Comparison of ENCODE assay signal across 8 mouse cellular contexts in genomic region chr16:76341636-76342035, GRCm38 (mm10). TPM values are rescaled to one million over a fixed set of nuclear protein-coding genes. Genes with fewer than 3 reads are reported as not detected.
DNase-seq lines count a peak whose midpoint lies in the region; TF ChIP-seq lines count a peak whose summit lies in the region.

No protein-coding gene starts in this region.

- no peak overlapping the region for H3K4me3 ChIP-seq in gastrocnemius, adult 2 months
- H3K4me3 ChIP-seq in macrophage (ENCODE audit: inconsistent target), result no peak overlapping the region

- intact Hi-C loops in gastrocnemius, adult 2 months (cut with DNase I), result no loop called here
- intact Hi-C loops in heart, postnatal 36 days (cut with DNase I), result no loop called here

- peak; percentile 65 for DNase-seq in gastrocnemius, adult 2 months
- no peak for DNase-seq in gastrocnemius, postnatal 25 days
- DNase-seq in T-cell, adult 2 months (ENCODE audit: low spot score), result peak; percentile 34
- DNase-seq in heart, postnatal 36 days, result peak; percentile 48 to 58
- DNase-seq in embryo, embryonic 10 days (ENCODE audit: low spot score), result no peak
- DNase-seq in cerebellum, postnatal 10 days, result no peak
- no peak for DNase-seq in frontal cortex, postnatal 14 days (ENCODE audit: low spot score in 2 of 2)

- TF ChIP-seq CTCF in gastrocnemius, adult 2 months (IDR thresholded peaks at IDR 0.05), result no peak

- H3K27ac ChIP-seq in gastrocnemius, adult 2 months, result peak overlapping the region; percentile 61
- peak overlapping the region; percentile 15; the same call in 1 of the 2 replicates for H3K27ac ChIP-seq in macrophage

- H3K79me2 ChIP-seq in macrophage (ENCODE audit: inconsistent target), result peaks cover 88% of the 10 kb centered on the region

- H3K36me3 ChIP-seq in macrophage (ENCODE audit: inconsistent target), result no peaks in the 10 kb centered on the region

- WGBS in macrophage (ENCODE audit: missing documents), result 24% methylated on average over 8 of the region's 8 CpGs

RNA-seq across cellular contexts. Expression of gene Nrip1, which starts 32.0 kb away (rescaled TPM):
- 10 to 100 TPM; 38.7 to 38.9 TPM for total RNA-seq in gastrocnemius, adult 2 months (2021)
- 10 to 100 TPM; 19.2 to 39.4 TPM for total RNA-seq in gastrocnemius, postnatal 25 days (2021)
- 10 to 100 TPM; 28.0 to 31.3 TPM for total RNA-seq in heart, postnatal 36 days (2021)
- 100 to 1,000 TPM in 1 of 26 experiments, 10 to 100 TPM in 25; 42.6 to 104 (median 62.6) TPM for total RNA-seq in macrophage (2018; cell fraction: chromatin; rRNA removed)
- 10 to 100 TPM; 13.2 to 22.2 (median 15.7) TPM for total RNA-seq in macrophage (2018; cell fraction: cytosol; rRNA removed)
- 10 to 100 TPM; 28.7 to 85.8 (median 44.0) TPM for total RNA-seq in macrophage (2018; cell fraction: nucleus; rRNA removed)
- 5.8 to 6.5 TPM (median 6.0 TPM) in 3 replicates for polyA plus RNA-seq in macrophage (2018)

Comparison
In these comparisons a context has a peak if more than half of its experiments do, and no peak if none do; other contexts are left out.
1. DNase-seq: peak in gastrocnemius, adult 2 months (single experiment), T-cell, adult 2 months (single experiment) and heart, postnatal 36 days (2 of 2); none in gastrocnemius, postnatal 25 days (single experiment), embryo, embryonic 10 days (single experiment), cerebellum, postnatal 10 days (0 of 2) and frontal cortex, postnatal 14 days (0 of 2).